Mouse (Mus musculus) liver, embryonic 11.5 days (tissue): Measurements from ENCODE around the gene Rdm1. TPM values are rescaled to one million over a fixed set of nuclear protein-coding genes. Genes with fewer than 3 reads are reported as not detected.

Experiments used
- ATAC-seq: fragments of 200-750 bp; cut with Nextera tagmentation; replicated peaks from 2 replicates; pipeline ENCODE4 v1.8.0; 2017; ENCODE audit warnings: moderate number of reproducible peaks, mild to moderate bottlenecking, moderate TSS enrichment, moderate library complexity; ENCODE audit not compliant: low FRiP score
- DNase-seq: peaks from one replicate; pipeline ENCODE4 v3.0.0-alpha.2; 2017; ENCODE audit warnings: low spot score
- H3K27ac ChIP-seq: fragments of 300-500 bp; sonication (generic); 2 replicates; pipeline ENCODE4 v1.5.1; 2014; ENCODE audit warnings: mild to moderate bottlenecking, low read depth, low read length, control low read depth
- H3K27me3 ChIP-seq: fragments of 300-500 bp; sonication (generic); replicated peaks from 2 replicates; pipeline ENCODE4 v1.6.1; 2014; ENCODE audit warnings: low read length, mixed read lengths; ENCODE audit not compliant: control insufficient read depth, insufficient read depth
- H3K36me3 ChIP-seq: fragments of 300-500 bp; sonication (generic); 2 replicates; pipeline ENCODE4 v1.6.1; 2014; ENCODE audit warnings: mild to moderate bottlenecking, low read length, moderate library complexity, mixed read lengths; ENCODE audit not compliant: control insufficient read depth, insufficient read depth
- H3K4me1 ChIP-seq: fragments of 300-500 bp; sonication (generic); replicated peaks from 2 replicates; pipeline ENCODE4 v1.6.1; 2014; ENCODE audit warnings: low read length, mixed read lengths; ENCODE audit not compliant: control insufficient read depth, insufficient read depth
- H3K4me2 ChIP-seq: fragments of 300-500 bp; sonication (generic); 2 replicates; pipeline ENCODE4 v1.6.1; 2014; ENCODE audit warnings: mild to moderate bottlenecking, control low read depth, moderate library complexity
- H3K4me3 ChIP-seq: fragments of 300-500 bp; sonication (generic); 2 replicates; pipeline ENCODE4 v1.5.1; 2014; ENCODE audit warnings: low read depth, low read length, control low read depth
- H3K9ac ChIP-seq: fragments of 300-500 bp; sonication (generic); 2 replicates; pipeline ENCODE4 v1.6.1; 2014; ENCODE audit warnings: low read depth, low read length, control low read depth
- H3K9me3 ChIP-seq: fragments of 300-500 bp; sonication (generic); 2 replicates; pipeline ENCODE4 v1.6.1; 2016; ENCODE audit warnings: low read length, inconsistent platforms, mixed read lengths; ENCODE audit not compliant: control insufficient read depth
- WGBS: fragments of 180-500 bp; shearing (Covaris S2); extraction: QIAGEN DNeasy Blood & Tissue Kit; methylation state at CpG from one replicate; pipeline ENCODE4 v1.1.7; 2014; 5-methylcytosine and 5-hydroxymethylcytosine counted together
- polyA plus RNA-seq: library from polyadenylated mRNA; unstranded; fragments of >200 nt; fragmentation: Nextera tagmentation; extraction: Ambion mirVana; gene quantifications from 2 replicates; pipeline ENCODE4 v1.2.1, GENCODE M21; 2014

Rdm1 gene
- polyA plus RNA-seq, 1 experiment from 2014 or later = 15.3 TPM

- no peak for DNase-seq
These were observed 41.0 kb downstream of the Rdm1 start for GRCm38 (mm10) chr11:101667871-101668532.

DNA sequence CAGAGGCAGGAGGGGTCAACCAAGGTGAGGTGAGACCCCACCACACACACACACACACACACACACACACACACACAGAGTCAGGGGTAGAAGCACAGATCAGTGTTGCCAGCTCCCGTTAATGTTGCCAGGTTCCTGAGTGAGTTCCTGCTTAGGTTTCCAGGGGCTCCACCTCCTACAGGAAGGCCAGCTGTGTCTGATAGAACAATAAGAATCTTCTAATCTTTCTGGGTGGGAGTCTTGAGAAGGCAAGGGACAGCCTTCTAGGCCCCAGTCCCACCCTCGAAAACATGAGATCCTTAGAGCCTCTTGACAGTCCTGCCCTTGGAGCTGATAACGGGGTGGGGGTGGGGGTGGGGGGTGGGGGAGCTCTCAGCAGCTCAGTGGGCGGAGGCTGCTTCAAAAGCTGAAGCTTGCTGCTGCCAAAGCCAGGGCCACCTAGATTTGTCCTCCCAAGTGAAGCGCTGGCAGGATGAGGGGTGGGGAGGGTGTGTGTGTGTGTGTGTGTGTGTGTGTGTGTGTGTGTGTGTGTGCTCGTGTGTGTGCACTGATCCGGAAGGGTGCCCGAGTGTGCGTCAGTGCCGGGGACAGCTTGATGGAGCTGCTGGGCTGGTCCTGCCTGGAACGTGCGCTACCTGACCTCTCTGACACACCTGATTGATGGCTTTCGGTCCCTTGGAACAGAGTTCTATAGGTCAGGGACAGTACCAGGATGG is 41.7 kb downstream of the Rdm1 start:
- 0 out of 2 replicates have a peak overlapping the region, but pooled peaks have one; percentile 11 for H3K9ac ChIP-seq

More at GRCm38 (mm10) chr11:101667871-101668532, 41.0 kb downstream of the Rdm1 start:
- WGBS = 73% methylated on average over 14 of the region's 14 CpGs
- Histone ChIP-seq H3K4me3 (peak overlapping the region; percentile 8; the same call in 1 of the 2 replicates), H3K9ac (0 out of 2 replicates have a peak overlapping the region, but pooled peaks have one; percentile 11), H3K27me3 (no peaks in the 10 kb centered on the region; the same call in 1 of the 2 replicates), H3K36me3 (no peaks in the 10 kb centered on the region), H3K4me1 (peaks cover 61% of the 10 kb centered on the region), H3K9me3 (no peaks in the 10 kb centered on the region), H3K4me2 (peak overlapping the region; percentile 93), H3K27ac (peak overlapping the region; percentile 61)
- ATAC-seq = no peak

DNA sequence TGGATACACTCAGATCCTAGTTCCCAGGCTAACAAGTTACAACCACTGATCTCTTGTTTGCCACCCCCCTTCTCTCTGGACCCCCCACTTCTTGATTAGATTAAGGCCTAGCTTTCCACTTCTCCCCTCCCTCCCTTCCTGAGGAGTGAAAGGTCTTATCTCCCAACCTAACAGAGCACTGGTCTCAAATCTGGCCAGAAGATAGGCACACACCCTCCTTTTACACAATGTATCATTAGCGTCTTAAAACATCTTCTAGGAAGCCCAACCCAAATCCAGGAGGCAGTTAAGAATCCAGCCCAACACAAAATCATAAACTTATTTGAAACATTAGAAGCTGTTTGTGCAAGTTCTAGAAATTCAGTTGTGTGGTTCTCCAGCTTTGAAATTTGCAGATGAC is 43.3 kb downstream of the Rdm1 start:
- no peaks in the 10 kb centered on the region for H3K36me3 ChIP-seq
- 0 out of 2 replicates have a peak, but pooled peaks have one; percentile 29 for ATAC-seq
- no peak for DNase-seq
- no peak overlapping the region; the same call in 1 of the 2 replicates for H3K27ac ChIP-seq
- H3K4me2 ChIP-seq = no peak overlapping the region
- no peaks in the 10 kb centered on the region for H3K9me3 ChIP-seq
- no peaks in the 10 kb centered on the region; the same call in 1 of the 2 replicates for H3K27me3 ChIP-seq
- no peak overlapping the region for H3K9ac ChIP-seq
- H3K4me3 ChIP-seq = no peak overlapping the region
- WGBS = 22% methylated on average over 1 of the region's 1 CpGs
- H3K4me1 ChIP-seq = peaks cover 60% of the 10 kb centered on the region

More for the DNA sequence above, 41.7 kb downstream of the Rdm1 start:
- no peaks in the 10 kb centered on the region for H3K9me3 ChIP-seq
- peak overlapping the region; percentile 93 for H3K4me2 ChIP-seq
- DNase-seq (no peak), ATAC-seq (peak; percentile 63)
- H3K27ac ChIP-seq = peak overlapping the region; percentile 61
- no peaks in the 10 kb centered on the region; the same call in 1 of the 2 replicates for H3K27me3 ChIP-seq
- H3K4me1 ChIP-seq = peaks cover 62% of the 10 kb centered on the region
- 0 out of 2 replicates have a peak overlapping the region, but pooled peaks have one; percentile 8 for H3K4me3 ChIP-seq
- H3K36me3 ChIP-seq = no peaks in the 10 kb centered on the region
- WGBS = 21% methylated on average over 13 of the region's 13 CpGs

GRCm38 (mm10) chr11:101671255-101671654 is 44.3 kb downstream of the Rdm1 start:
- WGBS = 59% methylated on average over 4 of the region's 4 CpGs
- Histone ChIP-seq H3K27me3 (no peaks in the 10 kb centered on the region; the same call in 1 of the 2 replicates), H3K4me1 (peaks cover 55% of the 10 kb centered on the region), H3K9ac (no peak overlapping the region), H3K9me3 (no peaks in the 10 kb centered on the region), H3K27ac (no peak overlapping the region), H3K4me2 (no peak overlapping the region), H3K36me3 (no peaks in the 10 kb centered on the region), H3K4me3 (no peak overlapping the region)
- DNase-seq (no peak), ATAC-seq (no peak)

GRCm38 (mm10) chr11:101673010-101673642 is 46.1 kb downstream of the Rdm1 start:
- H3K9ac ChIP-seq = no peak overlapping the region
- H3K27ac ChIP-seq = 0 out of 2 replicates have a peak overlapping the region, but pooled peaks have one; percentile 28
- peak overlapping the region; percentile 51 for H3K4me2 ChIP-seq
- no peak; the same call in 1 of the 2 replicates for ATAC-seq
- H3K4me1 ChIP-seq = peaks cover 40% of the 10 kb centered on the region
- peak overlapping the region; percentile 10; the same call in 1 of the 2 replicates for H3K4me3 ChIP-seq
- H3K36me3 ChIP-seq = no peaks in the 10 kb centered on the region
- no peaks in the 10 kb centered on the region for H3K27me3 ChIP-seq
- 20% methylated on average over 16 of the region's 16 CpGs for WGBS
- no peak for DNase-seq
- no peaks in the 10 kb centered on the region for H3K9me3 ChIP-seq

GRCm38 (mm10) chr11:101674106-101674505 is 47.1 kb downstream of the Rdm1 start:
- Histone ChIP-seq H3K9ac (no peak overlapping the region), H3K4me1 (peaks cover 31% of the 10 kb centered on the region), H3K27ac (no peak overlapping the region), H3K4me3 (no peak overlapping the region), H3K9me3 (no peaks in the 10 kb centered on the region), H3K27me3 (no peaks in the 10 kb centered on the region), H3K36me3 (no peaks in the 10 kb centered on the region), H3K4me2 (no peak overlapping the region)
- no peak for DNase-seq
- WGBS = 77% methylated on average over 5 of the region's 5 CpGs
- ATAC-seq = no peak

DNA sequence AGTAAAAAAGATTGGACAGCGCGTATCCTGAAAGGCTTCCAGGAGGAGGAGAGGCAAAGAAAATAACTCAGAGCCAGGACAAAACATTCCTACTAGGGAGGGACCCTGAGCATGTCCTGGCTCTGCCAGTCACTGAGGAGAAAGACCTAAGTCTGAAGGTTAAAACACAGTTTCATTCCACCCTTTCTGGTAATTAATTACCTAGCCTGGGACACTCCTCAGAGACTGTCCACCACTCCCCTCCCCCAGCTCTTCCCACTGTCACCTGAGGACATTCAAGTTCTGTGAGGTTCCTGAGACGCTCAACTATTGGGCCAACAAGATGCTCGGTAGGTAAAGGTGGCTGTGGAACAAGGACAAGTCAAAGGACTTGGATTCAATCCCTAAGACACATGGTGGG is 48.4 kb downstream of the Rdm1 start:
- H3K27me3 ChIP-seq = no peaks in the 10 kb centered on the region
- H3K4me3 ChIP-seq = no peak overlapping the region
- H3K4me1 ChIP-seq = peaks cover 19% of the 10 kb centered on the region
- no peak overlapping the region for H3K27ac ChIP-seq
- DNase-seq (no peak), ATAC-seq (no peak)
- no peaks in the 10 kb centered on the region for H3K9me3 ChIP-seq
- no peak overlapping the region for H3K9ac ChIP-seq
- no peak overlapping the region for H3K4me2 ChIP-seq
- no peaks in the 10 kb centered on the region for H3K36me3 ChIP-seq
- WGBS = 89% methylated on average over 4 of the region's 4 CpGs

- H3K36me3 ChIP-seq = no peaks in the 10 kb centered on the region
- 77% methylated on average over 12 of the region's 12 CpGs for WGBS
- H3K4me1 ChIP-seq = peaks cover 10% of the 10 kb centered on the region
- DNase-seq (no peak), ATAC-seq (no peak)
- no peaks in the 10 kb centered on the region for H3K27me3 ChIP-seq
- H3K9me3 ChIP-seq = no peaks in the 10 kb centered on the region
- H3K4me3 ChIP-seq = no peak overlapping the region
- no peak overlapping the region for H3K9ac ChIP-seq
- H3K4me2 ChIP-seq = no peak overlapping the region
- no peak overlapping the region for H3K27ac ChIP-seq
These were observed 50.7 kb downstream of the Rdm1 start for GRCm38 (mm10) chr11:101677655-101678054.
